In genomic region chr1:152125451-152125850, GRCm38 (mm10) we compare ENCODE assay signal across 33 mouse cellular contexts.
"Had no signal": no experiment of that assay in that cellular context is flagged by ENCODE, and none has a peak within 500 bp of the region (broad histone marks: within the 10 kb centered on the region; RNA-seq: fewer than 3 reads in every experiment).

No protein-coding gene starts in this region.

- H3K4me3 ChIP-seq: limb, embryonic 10.5 days; limb, embryonic 12.5 days; limb, embryonic 13.5 days; limb, embryonic 15.5 days; liver, embryonic 12.5 days; liver, embryonic 13.5 days; liver, embryonic 15.5 days; lung, embryonic 15.5 days; megakaryocyte, embryonic 14.5 days; midbrain, embryonic 10.5 days; midbrain, embryonic 12.5 days; midbrain, embryonic 13.5 days; midbrain, embryonic 15.5 days; myocyte; neural tube, embryonic 12.5 days; neural tube, embryonic 13.5 days had no signal

- DNase-seq: left cerebral cortex, postnatal 4 days; liver; liver, embryonic 13.5 days; liver, postnatal 0 days; lung, adult 18-20 months; lung, adult 2 months; lung, embryonic 14.5 days; lung, postnatal 10 days; lung, postnatal 14 days; lung, postnatal 36 days; lung, postnatal 4 days; midbrain, embryonic 14.5 days had no signal

- H3K4me1 ChIP-seq: limb, embryonic 10.5 days; limb, embryonic 15.5 days; liver, embryonic 12.5 days; liver, embryonic 13.5 days; liver, embryonic 15.5 days; midbrain, embryonic 10.5 days; midbrain, embryonic 12.5 days; midbrain, embryonic 13.5 days had no signal

- H3K27me3 ChIP-seq: limb, embryonic 12.5 days; limb, embryonic 13.5 days; limb, embryonic 15.5 days; liver, embryonic 12.5 days; liver, embryonic 13.5 days; liver, embryonic 15.5 days; lung, embryonic 15.5 days; megakaryocyte, embryonic 14.5 days; midbrain, embryonic 12.5 days; midbrain, embryonic 13.5 days; midbrain, embryonic 15.5 days; neural tube, embryonic 12.5 days; neural tube, embryonic 13.5 days had no signal

- ATAC-seq: liver, embryonic 12.5 days; liver, postnatal 0 days; lung, postnatal 0 days; midbrain, embryonic 13.5 days; midbrain, embryonic 15.5 days; midbrain, embryonic 16.5 days had no signal

- H3K9me3 ChIP-seq: limb, embryonic 10.5 days; limb, embryonic 12.5 days; limb, embryonic 13.5 days; limb, embryonic 15.5 days; liver, embryonic 12.5 days; liver, embryonic 13.5 days; liver, embryonic 15.5 days; lung, embryonic 15.5 days; midbrain, embryonic 12.5 days; midbrain, embryonic 13.5 days; midbrain, embryonic 15.5 days; neural tube, embryonic 12.5 days; neural tube, embryonic 13.5 days had no signal

- H3K27ac ChIP-seq: limb, embryonic 10.5 days; limb, embryonic 12.5 days; limb, embryonic 13.5 days; limb, embryonic 15.5 days; liver, embryonic 12.5 days; liver, embryonic 13.5 days; liver, embryonic 14.5 days; liver, embryonic 15.5 days; lung, embryonic 15.5 days; macrophage; midbrain, embryonic 10.5 days; midbrain, embryonic 12.5 days; midbrain, embryonic 13.5 days; midbrain, embryonic 15.5 days; neural tube, embryonic 12.5 days; neural tube, embryonic 13.5 days had no signal

- H3K36me3 ChIP-seq: limb, embryonic 10.5 days; limb, embryonic 12.5 days; limb, embryonic 13.5 days; limb, embryonic 15.5 days; liver, embryonic 12.5 days; liver, embryonic 13.5 days; liver, embryonic 15.5 days; lung, embryonic 15.5 days; midbrain, embryonic 10.5 days; midbrain, embryonic 12.5 days; midbrain, embryonic 13.5 days; midbrain, embryonic 15.5 days; neural tube, embryonic 12.5 days; neural tube, embryonic 13.5 days had no signal

- H3K4me2 ChIP-seq: limb, embryonic 12.5 days; limb, embryonic 13.5 days; limb, embryonic 15.5 days; liver, embryonic 11.5 days; liver, embryonic 12.5 days; liver, embryonic 13.5 days; liver, embryonic 15.5 days; lung, embryonic 14.5 days; lung, embryonic 15.5 days; midbrain, embryonic 11.5 days; midbrain, embryonic 12.5 days; midbrain, embryonic 13.5 days; midbrain, embryonic 15.5 days; neural tube, embryonic 12.5 days; neural tube, embryonic 13.5 days had no signal

- H3K9ac ChIP-seq: limb, embryonic 12.5 days; limb, embryonic 13.5 days; limb, embryonic 15.5 days; liver, embryonic 12.5 days; liver, embryonic 13.5 days; liver, embryonic 14.5 days; liver, embryonic 15.5 days; liver, postnatal 0 days; lung, embryonic 14.5 days; lung, embryonic 15.5 days; midbrain, embryonic 12.5 days; midbrain, embryonic 13.5 days; midbrain, embryonic 15.5 days; neural tube, embryonic 12.5 days; neural tube, embryonic 13.5 days had no signal
